Mouse (Mus musculus): Measurements from ENCODE around the gene Gm4707.
"Not testable (repeated sequence)": the region's sequence is repeated elsewhere in the genome, so short reads cannot be mapped to it uniquely, and the experiment has no call there.

Gm4707 gene

GRCm38 (mm10) chr17:71444126-71444525 is 15.6 kb downstream of the Gm4707 start:
- DNase-seq (ENCODE audit: low read depth) = no peak

GRCm38 (mm10) chr17:71443273-71443672 is 16.4 kb downstream of the Gm4707 start:
- no peak for DNase-seq (ENCODE audit: low read depth)

- not testable (repeated sequence) for DNase-seq (ENCODE audit: low read depth)
Observed at GRCm38 (mm10) chr17:71422502-71422901, 37.2 kb downstream of the Gm4707 start.

GRCm38 (mm10) chr17:71419448-71419847 is 40.3 kb downstream of the Gm4707 start:
- DNase-seq (ENCODE audit: low read depth) = not testable (repeated sequence)

- peak; percentile 8 for DNase-seq (ENCODE audit: low read depth)
Observed at GRCm38 (mm10) chr17:71417008-71417407, 42.7 kb downstream of the Gm4707 start.
